Mouse (Mus musculus): ENCODE measurements around the gene Gm14403. TPM values are rescaled to one million over a fixed set of nuclear protein-coding genes. Genes with fewer than 3 reads are reported as not detected.

Gene Gm14403
- polyA plus RNA-seq (2014; fragmentation: Illumina TruSeq; extraction: RNeasy Lipid Tissue Mini Kit (QIAGEN cat#74804); ENCODE audit: low replicate concordance) = 16.9 TPM

DNA sequence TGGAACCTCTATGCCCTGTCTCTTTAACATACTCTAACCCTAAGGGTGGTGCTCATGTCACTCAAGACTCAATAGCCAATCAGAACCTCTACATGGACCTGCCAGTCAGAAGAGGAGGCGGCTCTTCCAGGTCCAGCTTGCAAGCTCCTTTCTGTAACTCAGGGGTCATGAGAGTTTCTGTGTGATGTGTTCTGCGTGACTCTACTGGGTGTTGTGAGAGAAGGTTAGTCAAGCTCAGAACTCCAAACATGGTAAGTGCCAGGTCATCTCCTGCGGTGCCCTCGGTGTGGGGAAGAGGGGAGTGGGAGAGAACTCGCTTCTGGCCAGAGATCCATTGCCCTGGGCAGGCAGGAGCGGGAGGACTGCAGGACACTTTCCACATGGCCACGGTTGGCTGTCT, at the start of gene Gm14403:
Gene Gm14403, plus strand, starts transcription at position 149 of the 400 bp plus-strand sequence.

DNA sequence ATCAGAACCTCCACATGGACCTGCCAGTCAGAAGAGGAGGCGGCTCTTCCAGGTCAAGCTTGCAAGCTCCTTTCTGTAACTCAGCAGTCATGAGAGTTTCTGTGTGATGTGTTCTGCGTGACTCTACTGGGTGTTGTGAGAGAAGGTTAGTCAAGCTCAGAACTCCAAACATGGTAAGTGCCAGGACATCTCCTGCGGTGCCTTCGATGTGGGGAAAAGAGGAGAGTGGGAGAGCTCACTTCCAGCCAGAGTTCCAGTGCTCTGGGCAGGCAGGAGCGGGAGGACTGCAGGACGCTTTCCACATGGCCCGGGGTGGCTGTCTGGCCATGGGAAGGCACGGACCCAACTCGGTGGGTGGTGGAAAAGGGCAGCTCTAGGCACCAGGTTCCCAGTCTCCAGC, 33.3 kb upstream of the Gm14403 start, which contains the start of gene Zfp970:
Gene Zfp970, plus strand, starts transcription at position 58 of the 400 bp plus-strand sequence.

Other genes starting within 250 kb of the Gm14403 start
- gene Gm14409, start 231.2 kb upstream of the Gm14403 start, polyA plus RNA-seq (2014; fragmentation: Illumina TruSeq; extraction: RNeasy Lipid Tissue Mini Kit (QIAGEN cat#74804); ENCODE audit: low replicate concordance) = not detected
- 0.97 TPM for gene Gm14412, start 173.9 kb upstream of the Gm14403 start, polyA plus RNA-seq (2014; fragmentation: Illumina TruSeq; extraction: RNeasy Lipid Tissue Mini Kit (QIAGEN cat#74804); ENCODE audit: low replicate concordance)
- 9.4 TPM for gene Gm14418, start 99.9 kb upstream of the Gm14403 start, polyA plus RNA-seq (2014; fragmentation: Illumina TruSeq; extraction: RNeasy Lipid Tissue Mini Kit (QIAGEN cat#74804); ENCODE audit: low replicate concordance)
- gene Zfp970, start 33.5 kb upstream of the Gm14403 start, polyA plus RNA-seq (2014; fragmentation: Illumina TruSeq; extraction: RNeasy Lipid Tissue Mini Kit (QIAGEN cat#74804); ENCODE audit: low replicate concordance) = 52.2 TPM
- gene Gm14406, start 80.0 kb downstream of the Gm14403 start, polyA plus RNA-seq (2014; fragmentation: Illumina TruSeq; extraction: RNeasy Lipid Tissue Mini Kit (QIAGEN cat#74804); ENCODE audit: low replicate concordance) = not detected

Measured in small intestine, adult 10 weeks (tissue).